Mouse (Mus musculus) stomach, postnatal 0 days (tissue): ENCODE data around the gene Ptpn6.

Source experiments
- CTCF ChIP-seq: IDR thresholded peaks from 2 replicates; pipeline ENCODE4 v1.5.1; 2016; ENCODE audit warnings: antibody characterized with exemption, low read depth, mild to moderate bottlenecking, moderate library complexity
- EP300 ChIP-seq: optimal IDR thresholded peaks from 2 replicates; pipeline ENCODE3; 2016; ENCODE audit warnings: antibody characterized with exemption

GRCm38 (mm10) chr6:124746654-124747632 is 8.4 kb upstream of the Ptpn6 start:
- TF ChIP-seq CTCF: no peak
- TF ChIP-seq EP300: no peak
